Mouse (Mus musculus): ENCODE measurements around the gene Eci2. TPM values are rescaled to one million over a fixed set of nuclear protein-coding genes. Genes with fewer than 3 reads are reported as not detected.
"Not testable (repeated sequence)": the region's sequence is repeated elsewhere in the genome, so short reads cannot be mapped to it uniquely, and the experiment has no call there.

The Eci2 gene
- polyA plus RNA-seq, 1 experiment from 2014 or later, result 96.4 TPM

DNA sequence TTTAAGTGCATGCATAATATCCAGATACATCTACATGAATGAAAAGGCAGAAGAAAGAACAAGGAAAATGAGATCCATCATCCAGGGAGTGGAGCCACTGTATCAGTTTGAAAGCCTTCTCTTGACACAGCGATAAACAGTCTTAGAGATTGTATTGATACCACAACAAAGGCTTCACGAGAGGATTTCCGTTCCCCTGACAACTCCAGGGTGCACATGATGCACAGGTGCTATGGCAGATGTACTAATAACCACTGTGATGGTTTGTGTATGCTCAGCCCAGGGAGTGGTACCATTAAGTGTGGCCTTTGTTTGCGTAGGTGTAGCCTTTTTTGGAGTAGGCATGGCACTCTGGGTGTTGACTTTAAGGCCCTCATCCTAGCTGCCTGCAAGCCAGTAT is 70.0 kb downstream of the Eci2 start:
- ATAC-seq (ENCODE audit: low read depth), result no peak
- Histone ChIP-seq H3K27ac (ENCODE audit: low read depth, low read length) (no peak overlapping the region), H3K4me2 (ENCODE audit: low read depth, low read length) (no peak overlapping the region), H3K4me1 (ENCODE audit: control insufficient read depth, insufficient read depth, low read length) (no peaks in the 10 kb centered on the region), H3K36me3 (ENCODE audit: control insufficient read depth, insufficient read depth, low read length) (no peaks in the 10 kb centered on the region), H3K9me3 (ENCODE audit: control insufficient read depth, low read length) (no peaks in the 10 kb centered on the region), H3K9ac (replicated peaks; ENCODE audit: low read depth, low read length) (no peak overlapping the region), H3K27me3 (ENCODE audit: control insufficient read depth, insufficient read depth, low read length) (no peaks in the 10 kb centered on the region), H3K4me3 (ENCODE audit: low read depth, low read length) (no peak overlapping the region)
- WGBS, result 90% methylated on average over 4 of the region's 4 CpGs

DNA sequence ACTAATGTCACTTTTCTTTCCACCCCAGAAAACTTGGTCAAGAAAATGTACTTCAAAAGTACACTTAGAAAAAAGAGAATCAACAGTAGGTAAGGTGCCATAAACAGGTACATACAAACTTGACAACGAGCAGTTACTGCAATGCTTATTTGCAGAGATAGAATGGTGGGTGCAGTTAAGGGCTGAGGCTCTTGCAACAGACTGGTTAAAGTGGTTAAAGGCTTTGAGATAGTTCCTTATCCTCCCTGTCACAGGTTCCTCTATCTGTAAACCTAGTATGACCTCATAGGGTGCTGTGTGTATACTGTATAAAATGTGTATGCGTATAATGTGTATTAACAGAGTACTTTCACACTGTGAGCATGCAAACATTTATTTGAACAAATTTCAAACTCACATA is 75.5 kb downstream of the Eci2 start:
- 95% methylated on average over 2 of the region's 2 CpGs for WGBS

DNA sequence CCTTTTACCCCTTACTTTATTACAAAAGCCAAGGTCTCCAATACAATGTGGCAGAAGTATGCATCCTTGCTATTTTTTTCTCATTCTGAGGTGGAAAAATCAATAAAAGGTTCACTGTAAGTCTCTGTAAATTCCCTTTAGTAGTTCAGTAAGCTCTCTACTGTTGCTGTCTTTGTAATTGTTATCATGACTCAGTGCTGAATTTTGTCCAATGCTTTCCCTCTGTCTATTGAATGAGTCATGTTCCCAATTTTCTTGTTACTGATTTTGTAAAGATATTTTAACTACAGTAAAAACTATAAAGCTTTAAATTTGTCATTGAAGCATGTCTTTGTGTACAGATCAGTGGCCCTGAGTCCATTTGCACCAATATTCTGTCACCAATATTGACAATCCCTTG is 84.5 kb downstream of the Eci2 start:
- Histone ChIP-seq H3K27me3 (ENCODE audit: control insufficient read depth, insufficient read depth, low read length) (no peaks in the 10 kb centered on the region), H3K4me3 (ENCODE audit: low read depth, low read length) (no peak overlapping the region), H3K4me2 (ENCODE audit: low read depth, low read length) (no peak overlapping the region), H3K9ac (replicated peaks; ENCODE audit: low read depth, low read length) (no peak overlapping the region), H3K27ac (ENCODE audit: low read depth, low read length) (no peak overlapping the region), H3K4me1 (ENCODE audit: control insufficient read depth, insufficient read depth, low read length) (no peaks in the 10 kb centered on the region), H3K36me3 (ENCODE audit: control insufficient read depth, insufficient read depth, low read length) (no peaks in the 10 kb centered on the region), H3K9me3 (ENCODE audit: control insufficient read depth, low read length) (no peaks in the 10 kb centered on the region)
- ATAC-seq (ENCODE audit: low read depth), result no peak

More for the DNA sequence above, 75.5 kb downstream of the Eci2 start:
- H3K4me2 ChIP-seq (ENCODE audit: low read depth, low read length); H3K27ac ChIP-seq (ENCODE audit: low read depth, low read length); ATAC-seq (ENCODE audit: low read depth); H3K4me3 ChIP-seq (ENCODE audit: low read depth, low read length); H3K4me1 ChIP-seq (ENCODE audit: control insufficient read depth, insufficient read depth, low read length); H3K9ac ChIP-seq (replicated peaks; ENCODE audit: low read depth, low read length); H3K36me3 ChIP-seq (ENCODE audit: control insufficient read depth, insufficient read depth, low read length); H3K9me3 ChIP-seq (ENCODE audit: control insufficient read depth, low read length); H3K27me3 ChIP-seq (ENCODE audit: control insufficient read depth, insufficient read depth, low read length): not testable (repeated sequence)

DNA sequence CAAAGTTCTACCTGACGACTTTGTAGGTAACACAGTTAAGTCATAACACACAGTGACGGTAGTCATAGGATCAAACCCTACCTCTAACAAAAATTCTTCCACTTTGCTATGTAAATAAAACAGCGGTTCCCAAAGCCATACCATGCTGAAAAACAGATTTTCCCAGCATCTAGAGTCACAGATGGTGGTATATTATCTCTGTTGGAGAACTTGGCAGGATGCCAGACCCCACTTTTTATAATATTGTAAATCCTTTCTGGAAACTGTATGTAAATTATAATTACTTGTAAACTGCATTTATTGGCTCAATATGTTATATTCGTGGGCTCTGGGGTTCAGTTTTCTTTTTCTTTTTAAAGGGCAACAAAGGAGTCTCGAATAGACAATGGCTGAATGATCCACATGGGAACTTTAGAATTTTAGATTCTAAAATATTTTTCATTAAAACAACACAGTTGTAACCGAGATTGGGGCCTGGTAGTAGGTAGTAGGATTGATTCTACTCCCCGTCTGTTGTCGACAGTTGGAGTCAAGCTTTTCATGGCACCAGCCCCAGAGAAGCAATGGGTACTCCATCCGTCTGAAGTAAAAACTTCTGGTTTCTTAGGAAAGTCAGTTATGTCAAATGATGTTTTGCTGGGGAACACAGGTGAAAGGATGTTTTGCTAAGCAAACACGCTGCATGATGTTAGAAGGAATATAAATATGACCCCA is 91.8 kb downstream of the Eci2 start:
- H3K9ac ChIP-seq (replicated peaks; ENCODE audit: low read depth, low read length), result no peak overlapping the region
- H3K9me3 ChIP-seq (ENCODE audit: control insufficient read depth, low read length), result no peaks in the 10 kb centered on the region
- no peaks in the 10 kb centered on the region for H3K4me1 ChIP-seq (ENCODE audit: control insufficient read depth, insufficient read depth, low read length)
- ATAC-seq (ENCODE audit: low read depth), result peak; percentile 77; the same call in 1 of the 2 replicates
- 63% methylated on average over 10 of the region's 10 CpGs for WGBS
- no peak overlapping the region for H3K4me3 ChIP-seq (ENCODE audit: low read depth, low read length)
- H3K27ac ChIP-seq (ENCODE audit: low read depth, low read length), result no peak overlapping the region
- no peaks in the 10 kb centered on the region for H3K27me3 ChIP-seq (ENCODE audit: control insufficient read depth, insufficient read depth, low read length)
- no peak overlapping the region for H3K4me2 ChIP-seq (ENCODE audit: low read depth, low read length)
- H3K36me3 ChIP-seq (ENCODE audit: control insufficient read depth, insufficient read depth, low read length), result no peaks in the 10 kb centered on the region

Other genes starting within 250 kb of the Eci2 start
- 74.4 and 78.0 TPM in 2 replicates for gene Prpf4b, start 151.8 kb downstream of the Eci2 start, polyA plus RNA-seq (2014; fragmentation: Nextera tagmentation; extraction: Ambion mirVana)
- gene Fam217a, start 102.8 kb downstream of the Eci2 start, polyA plus RNA-seq (2014; fragmentation: Nextera tagmentation; extraction: Ambion mirVana), result 0.37 and 0.43 TPM in 2 replicates
- gene 4933417A18Rik, start 102.7 kb downstream of the Eci2 start, polyA plus RNA-seq (2014; fragmentation: Nextera tagmentation; extraction: Ambion mirVana), result not detected in 2 replicates
- 0.50 and 0.82 TPM in 2 replicates for gene Eci3, start 63.3 kb downstream of the Eci2 start, polyA plus RNA-seq (2014; fragmentation: Nextera tagmentation; extraction: Ambion mirVana)

Measured in neural tube, embryonic 14.5 days (tissue).